Mouse (Mus musculus): Measurements from ENCODE around the gene Cyp2s1. TPM values are rescaled to one million over a fixed set of nuclear protein-coding genes. Genes with fewer than 3 reads are reported as not detected.

The Cyp2s1 gene
- polyA plus RNA-seq, 1 experiment, result 5.2 TPM

- H3K27me3 ChIP-seq (ENCODE audit: control insufficient read depth, insufficient read depth, low read length), result no peaks in the 10 kb centered on the region
- H3K4me3 ChIP-seq (ENCODE audit: control insufficient read depth, insufficient read depth, low read length), result no peak overlapping the region
- H3K4me1 ChIP-seq (replicated peaks; ENCODE audit: control insufficient read depth, insufficient read depth, low read length), result peaks cover 2% of the 10 kb centered on the region; the same call in 1 of the 2 replicates
- DNase-seq, result no peak
- no peaks in the 10 kb centered on the region for H3K36me3 ChIP-seq (ENCODE audit: control insufficient read depth, insufficient read depth, low read length)
- no peak overlapping the region for H3K27ac ChIP-seq (ENCODE audit: control insufficient read depth, insufficient read depth, low read length)
- 92% methylated on average over 10 of the region's 10 CpGs for WGBS
- TF ChIP-seq CTCF (IDR thresholded peaks at IDR 0.05; ENCODE audit: borderline replicate concordance, control insufficient read depth, extremely low read depth, insufficient read depth, low read length, poor library complexity) (no peak), POLR2A (IDR thresholded peaks at IDR 0.05; ENCODE audit: control insufficient read depth, extremely low read depth, insufficient read depth, low read length, poor library complexity) (no peak)
These were observed 55.4 kb downstream of the Cyp2s1 start for GRCm38 (mm10) chr7:25761354-25761753.

GRCm38 (mm10) chr7:25756011-25756410 is 60.7 kb downstream of the Cyp2s1 start:
- peaks cover 10% of the 10 kb centered on the region; the same call in 1 of the 2 replicates for H3K4me1 ChIP-seq (replicated peaks; ENCODE audit: control insufficient read depth, insufficient read depth, low read length)
- no peaks in the 10 kb centered on the region for H3K36me3 ChIP-seq (ENCODE audit: control insufficient read depth, insufficient read depth, low read length)
- TF ChIP-seq POLR2A (IDR thresholded peaks at IDR 0.05; ENCODE audit: control insufficient read depth, extremely low read depth, insufficient read depth, low read length, poor library complexity) (no peak), CTCF (IDR thresholded peaks at IDR 0.05; ENCODE audit: borderline replicate concordance, control insufficient read depth, extremely low read depth, insufficient read depth, low read length, poor library complexity) (peak; percentile 73; the same call in 1 of the 2 replicates)
- H3K4me3 ChIP-seq (ENCODE audit: control insufficient read depth, insufficient read depth, low read length), result peak overlapping the region; percentile 42
- no peaks in the 10 kb centered on the region for H3K27me3 ChIP-seq (ENCODE audit: control insufficient read depth, insufficient read depth, low read length)
- 2% methylated on average over 18 of the region's 18 CpGs for WGBS
- DNase-seq, result peak; percentile 88
- H3K27ac ChIP-seq (ENCODE audit: control insufficient read depth, insufficient read depth, low read length), result peak overlapping the region; percentile 74

GRCm38 (mm10) chr7:25755468-25755833 is 61.3 kb downstream of the Cyp2s1 start:
- peak overlapping the region; percentile 74 for H3K27ac ChIP-seq (ENCODE audit: control insufficient read depth, insufficient read depth, low read length)
- no peaks in the 10 kb centered on the region for H3K27me3 ChIP-seq (ENCODE audit: control insufficient read depth, insufficient read depth, low read length)
- peaks cover 5% of the 10 kb centered on the region for H3K36me3 ChIP-seq (ENCODE audit: control insufficient read depth, insufficient read depth, low read length)
- peak overlapping the region; percentile 42 for H3K4me3 ChIP-seq (ENCODE audit: control insufficient read depth, insufficient read depth, low read length)
- TF ChIP-seq CTCF (IDR thresholded peaks at IDR 0.05; ENCODE audit: borderline replicate concordance, control insufficient read depth, extremely low read depth, insufficient read depth, low read length, poor library complexity), result no peak
- TF ChIP-seq POLR2A (IDR thresholded peaks at IDR 0.05; ENCODE audit: control insufficient read depth, extremely low read depth, insufficient read depth, low read length, poor library complexity), result no peak
- peak; percentile 72 for DNase-seq
- WGBS, result under 1% methylated on average over 15 of the region's 15 CpGs
- peaks cover 10% of the 10 kb centered on the region; the same call in 1 of the 2 replicates for H3K4me1 ChIP-seq (replicated peaks; ENCODE audit: control insufficient read depth, insufficient read depth, low read length)

GRCm38 (mm10) chr7:25754738-25755467 is 61.8 kb downstream of the Cyp2s1 start, which contains the start of gene Hnrnpul1:
TSS of gene Hnrnpul1 (minus strand) at chr7:25754757.
- peak; percentile 99 for DNase-seq
- H3K27ac ChIP-seq (ENCODE audit: control insufficient read depth, insufficient read depth, low read length), result peak within 1 kb of the TSS; percentile 85
- WGBS, result under 1% methylated on average over 55 of the region's 55 CpGs
- H3K36me3 ChIP-seq (ENCODE audit: control insufficient read depth, insufficient read depth, low read length), result peaks cover 8% of the 10 kb centered on the region
- peak; percentile 28; the same call in 1 of the 2 replicates for TF ChIP-seq CTCF (IDR thresholded peaks at IDR 0.05; ENCODE audit: borderline replicate concordance, control insufficient read depth, extremely low read depth, insufficient read depth, low read length, poor library complexity)
- 0 out of 2 replicates have a peak, but pooled peaks have one; percentile 44 for TF ChIP-seq POLR2A (IDR thresholded peaks at IDR 0.05; ENCODE audit: control insufficient read depth, extremely low read depth, insufficient read depth, low read length, poor library complexity)
- H3K4me3 ChIP-seq (ENCODE audit: control insufficient read depth, insufficient read depth, low read length), result peak within 1 kb of the TSS; percentile 82
- H3K4me1 ChIP-seq (replicated peaks; ENCODE audit: control insufficient read depth, insufficient read depth, low read length), result peaks cover 10% of the 10 kb centered on the region; the same call in 1 of the 2 replicates
- H3K27me3 ChIP-seq (ENCODE audit: control insufficient read depth, insufficient read depth, low read length), result no peaks in the 10 kb centered on the region

- no peaks in the 10 kb centered on the region for H3K27me3 ChIP-seq (ENCODE audit: control insufficient read depth, insufficient read depth, low read length)
- peak overlapping the region; percentile 82 for H3K4me3 ChIP-seq (ENCODE audit: control insufficient read depth, insufficient read depth, low read length)
- DNase-seq, result no peak
- peak overlapping the region; percentile 72 for H3K27ac ChIP-seq (ENCODE audit: control insufficient read depth, insufficient read depth, low read length)
- peaks cover 13% of the 10 kb centered on the region for H3K36me3 ChIP-seq (ENCODE audit: control insufficient read depth, insufficient read depth, low read length)
- peaks cover 10% of the 10 kb centered on the region; the same call in 1 of the 2 replicates for H3K4me1 ChIP-seq (replicated peaks; ENCODE audit: control insufficient read depth, insufficient read depth, low read length)
- under 1% methylated on average over 30 of the region's 30 CpGs for WGBS
- TF ChIP-seq POLR2A (IDR thresholded peaks at IDR 0.05; ENCODE audit: control insufficient read depth, extremely low read depth, insufficient read depth, low read length, poor library complexity) (no peak; the same call in 1 of the 2 replicates), CTCF (IDR thresholded peaks at IDR 0.05; ENCODE audit: borderline replicate concordance, control insufficient read depth, extremely low read depth, insufficient read depth, low read length, poor library complexity) (peak; percentile 54; the same call in 1 of the 2 replicates)
These were observed 62.3 kb downstream of the Cyp2s1 start for GRCm38 (mm10) chr7:25754439-25754737.

GRCm38 (mm10) chr7:25753643-25754438 is 62.9 kb downstream of the Cyp2s1 start:
- peak; percentile 33 for DNase-seq
- Histone ChIP-seq H3K36me3 (ENCODE audit: control insufficient read depth, insufficient read depth, low read length) (peaks cover 19% of the 10 kb centered on the region), H3K27ac (ENCODE audit: control insufficient read depth, insufficient read depth, low read length) (peak overlapping the region; percentile 72), H3K27me3 (ENCODE audit: control insufficient read depth, insufficient read depth, low read length) (no peaks in the 10 kb centered on the region), H3K4me1 (replicated peaks; ENCODE audit: control insufficient read depth, insufficient read depth, low read length) (peaks cover 10% of the 10 kb centered on the region; the same call in 1 of the 2 replicates), H3K4me3 (ENCODE audit: control insufficient read depth, insufficient read depth, low read length) (peak overlapping the region; percentile 82)
- WGBS, result under 1% methylated on average over 46 of the region's 46 CpGs
- TF ChIP-seq CTCF (IDR thresholded peaks at IDR 0.05; ENCODE audit: borderline replicate concordance, control insufficient read depth, extremely low read depth, insufficient read depth, low read length, poor library complexity) (no peak), POLR2A (IDR thresholded peaks at IDR 0.05; ENCODE audit: control insufficient read depth, extremely low read depth, insufficient read depth, low read length, poor library complexity) (no peak)

All from thymus, adult 2 months (tissue).